Mouse (Mus musculus) testis, adult 2 months (tissue): ENCODE data around the gene Dcps. TPM values are rescaled to one million over a fixed set of nuclear protein-coding genes. Genes with fewer than 3 reads are reported as not detected.

Source experiments
- H3K27ac ChIP-seq: fragments of 200-500 bp; 2 replicates; pipeline ENCODE4 v1.5.1; 2012; ENCODE audit warnings: low read depth, low read length; ENCODE audit not compliant: control insufficient read depth, insufficient read depth
- H3K27me3 ChIP-seq: fragments of 200-500 bp; 2 replicates; pipeline ENCODE4 v1.6.1; 2012; ENCODE audit warnings: mild to moderate bottlenecking, low read length, moderate library complexity; ENCODE audit not compliant: control insufficient read depth, insufficient read depth
- H3K36me3 ChIP-seq: fragments of 200-500 bp; 2 replicates; pipeline ENCODE4 v1.6.1; 2012; ENCODE audit warnings: mild to moderate bottlenecking, low read length; ENCODE audit not compliant: control insufficient read depth, insufficient read depth
- H3K4me1 ChIP-seq: fragments of 200-500 bp; 2 replicates; pipeline ENCODE4 v1.6.1; 2012; ENCODE audit warnings: low read length; ENCODE audit not compliant: control insufficient read depth, insufficient read depth
- H3K4me3 ChIP-seq: fragments of 200-500 bp; 2 replicates; pipeline ENCODE4 v1.5.1; 2012; ENCODE audit warnings: low read depth, mild to moderate bottlenecking, low read length, moderate library complexity, mixed read lengths; ENCODE audit not compliant: control insufficient read depth
- CTCF ChIP-seq: fragments of 200-500 bp; IDR thresholded peaks from 2 replicates; pipeline ENCODE4 v1.5.1; 2012; ENCODE audit warnings: low read depth, mild to moderate bottlenecking, inconsistent platforms, low read length, moderate library complexity; ENCODE audit not compliant: control insufficient read depth, insufficient read depth, insufficient replicate concordance
- POLR2A ChIP-seq: fragments of 200-500 bp; IDR thresholded peaks from 2 replicates; pipeline ENCODE4 v1.6.1; 2012; ENCODE audit warnings: low read depth, mild to moderate bottlenecking, inconsistent platforms, low read length, moderate library complexity; ENCODE audit not compliant: control insufficient read depth
- polyA plus RNA-seq: library from polyadenylated mRNA; depleted of rRNA; stranded (reverse); fragments of >200 nt; gene quantifications from 2 replicates; pipeline ENCODE4 v1.2.3, GENCODE M21; 2012

The Dcps gene
- polyA plus RNA-seq, 1 experiment = 16.7 TPM

GRCm38 (mm10) chr9:35119168-35119567, 56.7 kb downstream of the Dcps start, which contains the start of gene St3gal4:
TSS of gene St3gal4 (minus strand) at chr9:35119268.
- no peaks in the 10 kb centered on the region for H3K27me3 ChIP-seq
- TF ChIP-seq POLR2A (no peak), CTCF (no peak)
- no peak within 1 kb of the TSS for H3K4me3 ChIP-seq
- peaks cover 17% of the 10 kb centered on the region for H3K4me1 ChIP-seq
- H3K27ac ChIP-seq = no peak within 1 kb of the TSS
- no peaks in the 10 kb centered on the region for H3K36me3 ChIP-seq

DNA sequence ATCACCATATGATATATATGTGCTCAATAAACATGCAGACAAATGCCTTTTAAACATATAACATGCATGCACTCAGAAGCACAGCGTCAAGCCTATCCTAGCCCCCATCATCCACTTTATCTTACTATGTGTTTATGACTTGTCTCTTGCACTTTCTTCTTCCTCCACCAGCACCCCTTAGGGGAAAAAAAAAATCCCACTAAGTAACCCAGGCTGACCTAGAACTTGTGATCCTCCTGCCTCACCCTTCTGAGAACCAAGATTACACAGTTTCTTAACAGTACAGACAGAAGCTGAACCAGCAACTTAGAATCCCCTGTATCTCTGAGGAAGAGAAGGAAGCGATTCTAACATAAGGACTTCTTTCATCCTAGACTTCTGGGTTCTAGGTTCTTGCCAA, 57.3 kb downstream of the Dcps start:
- TF ChIP-seq POLR2A = no peak
- TF ChIP-seq CTCF = no peak
- Histone ChIP-seq H3K27ac (no peak overlapping the region), H3K4me1 (peaks cover 17% of the 10 kb centered on the region), H3K36me3 (no peaks in the 10 kb centered on the region), H3K4me3 (no peak overlapping the region), H3K27me3 (no peaks in the 10 kb centered on the region)

DNA sequence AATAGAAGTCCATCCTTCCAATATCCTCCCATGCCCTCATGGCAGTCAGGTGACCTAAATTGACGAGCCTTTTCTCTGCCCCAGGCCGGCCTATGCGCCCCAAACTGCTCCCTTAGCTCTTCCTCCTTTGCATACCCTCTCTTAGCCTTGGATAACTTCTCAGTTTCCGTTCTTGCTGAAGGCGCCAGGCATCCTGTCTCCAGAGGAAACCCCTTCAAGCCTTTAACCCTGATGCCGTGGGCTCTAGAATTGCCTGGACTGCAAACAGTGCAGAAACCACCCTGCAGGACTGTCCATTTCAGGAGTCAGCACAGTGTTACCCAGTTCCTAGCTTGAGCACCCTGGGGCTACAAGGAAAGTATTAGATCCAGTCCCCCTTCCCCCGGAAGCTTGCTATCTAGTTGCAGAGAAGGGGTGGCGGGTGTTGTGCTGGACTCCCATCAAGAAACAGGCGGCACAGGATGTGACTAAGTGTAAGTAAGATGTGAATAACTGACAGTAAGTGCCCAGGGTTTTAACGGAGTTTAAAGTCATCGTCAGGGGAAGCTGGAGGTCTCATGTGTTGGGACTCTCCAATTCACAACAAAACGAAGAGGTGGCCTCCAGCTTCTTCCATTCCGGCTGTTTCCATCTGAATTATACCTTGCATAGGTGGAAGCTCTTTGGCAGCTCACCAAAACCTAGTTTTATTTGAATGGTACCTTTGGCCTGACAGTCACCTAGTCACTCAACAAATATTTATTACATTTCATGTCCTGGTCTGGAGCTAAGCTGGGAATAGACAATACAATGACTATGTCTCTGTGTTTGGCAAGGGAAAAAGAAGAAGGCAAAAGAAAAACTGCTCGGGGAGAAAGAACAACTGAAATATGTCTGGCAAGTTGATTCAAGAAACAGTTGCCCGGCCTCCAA, 58.2 kb downstream of the Dcps start:
- Histone ChIP-seq H3K36me3 (no peaks in the 10 kb centered on the region), H3K27me3 (no peaks in the 10 kb centered on the region), H3K27ac (peak overlapping the region; percentile 89), H3K4me1 (peaks cover 19% of the 10 kb centered on the region), H3K4me3 (peak overlapping the region; percentile 96)
- TF ChIP-seq POLR2A (no peak; the same call in 1 of the 2 replicates), CTCF (no peak)

DNA sequence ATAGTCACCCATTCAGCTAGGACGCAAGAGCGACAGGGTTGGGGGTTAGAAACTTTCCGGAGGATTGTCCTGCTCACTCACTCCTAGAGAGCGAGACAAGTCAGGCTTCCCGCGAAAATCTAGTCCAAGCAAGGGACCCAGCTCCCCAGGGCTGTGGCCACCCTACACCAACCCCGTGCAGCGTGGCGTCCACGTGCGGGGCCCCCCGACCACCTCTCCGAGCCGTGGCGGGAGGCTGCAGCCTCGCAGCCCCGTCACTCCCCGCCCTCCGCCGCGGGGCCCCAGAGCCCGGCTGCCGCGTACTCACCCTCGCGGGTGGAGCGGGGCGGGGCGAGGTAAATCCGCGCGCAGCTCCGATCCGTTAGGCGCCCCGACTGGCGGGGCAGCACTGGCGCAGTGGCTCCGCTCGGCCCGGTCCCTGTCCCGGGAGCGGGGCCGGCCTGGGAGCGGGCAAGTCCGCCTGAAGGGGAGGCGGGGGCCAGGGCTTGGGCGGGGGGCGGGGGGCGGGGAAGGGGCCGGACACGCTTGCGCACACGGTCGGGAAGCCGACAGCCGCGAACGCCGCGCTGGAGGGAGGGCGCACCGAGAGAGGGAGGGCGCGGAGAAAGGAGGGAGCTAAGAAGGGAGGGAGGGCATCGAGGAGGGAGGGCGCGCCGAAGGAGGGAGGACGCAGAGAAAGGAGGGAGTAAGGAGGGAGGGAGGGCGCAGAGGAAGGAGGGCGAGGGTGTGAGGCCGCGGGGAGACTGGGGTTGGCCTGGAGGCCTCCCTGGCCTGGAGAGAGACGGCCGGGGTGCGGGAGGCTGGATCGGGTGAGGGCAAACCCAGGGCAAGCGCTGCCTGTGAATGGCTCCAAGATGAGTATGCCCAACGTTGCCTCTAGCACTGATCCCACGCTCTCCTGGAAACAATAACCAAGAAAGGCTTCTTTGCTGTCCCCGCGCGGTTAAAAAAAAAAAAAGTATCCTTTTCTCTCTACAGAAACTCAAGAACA, 59.2 kb downstream of the Dcps start:
- Histone ChIP-seq H3K4me1 (peaks cover 28% of the 10 kb centered on the region), H3K36me3 (no peaks in the 10 kb centered on the region), H3K27ac (peak overlapping the region; percentile 89), H3K27me3 (no peaks in the 10 kb centered on the region), H3K4me3 (peak overlapping the region; percentile 96)
- TF ChIP-seq POLR2A (peak; percentile 21; the same call in 1 of the 2 replicates), CTCF (no peak)

DNA sequence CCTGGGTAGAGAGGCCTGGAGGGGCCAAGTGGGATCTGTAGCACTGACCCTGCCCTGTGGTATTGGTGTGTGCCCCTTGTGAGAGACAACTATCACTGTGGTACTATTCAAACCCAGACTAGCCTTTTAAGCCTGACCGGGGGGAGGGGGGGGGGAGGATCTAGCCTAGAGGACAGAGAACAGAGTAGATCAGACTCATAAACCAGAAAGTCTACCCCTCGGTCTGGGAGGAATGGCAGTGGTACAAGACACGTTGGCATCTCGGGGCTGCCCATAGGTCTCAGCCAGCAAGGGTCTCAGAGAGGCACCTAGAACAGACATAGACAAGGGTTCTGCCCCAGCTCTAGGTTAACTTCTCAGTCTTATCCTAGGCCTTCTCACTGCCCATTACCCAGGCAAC, 60.1 kb downstream of the Dcps start:
- peak overlapping the region; percentile 96 for H3K4me3 ChIP-seq
- no peaks in the 10 kb centered on the region for H3K27me3 ChIP-seq
- H3K27ac ChIP-seq = peak overlapping the region; percentile 58
- H3K4me1 ChIP-seq = peaks cover 29% of the 10 kb centered on the region
- TF ChIP-seq CTCF = no peak
- no peak for TF ChIP-seq POLR2A
- no peaks in the 10 kb centered on the region for H3K36me3 ChIP-seq

GRCm38 (mm10) chr9:35115299-35115698, 60.6 kb downstream of the Dcps start:
- no peak overlapping the region; the same call in 1 of the 2 replicates for H3K4me3 ChIP-seq

GRCm38 (mm10) chr9:35114234-35114633, 61.6 kb downstream of the Dcps start:
- Histone ChIP-seq H3K36me3 (no peaks in the 10 kb centered on the region), H3K27me3 (no peaks in the 10 kb centered on the region), H3K4me1 (peaks cover 29% of the 10 kb centered on the region), H3K4me3 (no peak overlapping the region), H3K27ac (no peak overlapping the region; the same call in 1 of the 2 replicates)
- TF ChIP-seq CTCF (no peak), POLR2A (no peak)

More at GRCm38 (mm10) chr9:35115299-35115698, 60.6 kb downstream of the Dcps start:
- H3K27ac ChIP-seq = peak overlapping the region; percentile 41; the same call in 1 of the 2 replicates
- TF ChIP-seq CTCF (no peak), POLR2A (no peak)
- no peaks in the 10 kb centered on the region for H3K36me3 ChIP-seq
- H3K4me1 ChIP-seq = peaks cover 29% of the 10 kb centered on the region
- H3K27me3 ChIP-seq = no peaks in the 10 kb centered on the region
